Mouse (Mus musculus) intestine, postnatal 0 days (tissue): ENCODE measurements around the gene Tmc2. TPM values are rescaled to one million over a fixed set of nuclear protein-coding genes. Genes with fewer than 3 reads are reported as not detected.

ENCODE experiments used
- ATAC-seq: fragments of 200-750 bp; cut with Nextera tagmentation; 2 replicates; pipeline ENCODE4 v1.8.0; 2017; ENCODE audit warnings: mild to moderate bottlenecking, moderate TSS enrichment, moderate library complexity
- H3K27ac ChIP-seq: fragments of 300-500 bp; sonication (generic); 2 replicates; pipeline ENCODE4 v1.5.1; 2014; ENCODE audit warnings: mild to moderate bottlenecking, low read depth, low read length, moderate library complexity
- H3K27me3 ChIP-seq: fragments of 300-500 bp; sonication (generic); replicated peaks from 2 replicates; pipeline ENCODE4 v1.6.1; 2014; ENCODE audit warnings: low read length, mixed read lengths; ENCODE audit not compliant: control insufficient read depth, insufficient read depth
- H3K36me3 ChIP-seq: fragments of 300-500 bp; sonication (generic); 2 replicates; pipeline ENCODE4 v1.6.1; 2014; ENCODE audit warnings: mild to moderate bottlenecking, moderate library complexity; ENCODE audit not compliant: control insufficient read depth, insufficient read depth
- H3K4me1 ChIP-seq: fragments of 300-500 bp; sonication (generic); replicated peaks from 2 replicates; pipeline ENCODE4 v1.6.1; 2014; ENCODE audit warnings: antibody characterized with exemption, low read length, mixed read lengths; ENCODE audit not compliant: control insufficient read depth, insufficient read depth
- H3K4me2 ChIP-seq: fragments of 300-500 bp; sonication (generic); replicated peaks from 2 replicates; pipeline ENCODE4 v1.6.1; 2014; ENCODE audit warnings: low read depth, mild to moderate bottlenecking, moderate library complexity
- H3K4me3 ChIP-seq: fragments of 300-500 bp; sonication (generic); 2 replicates; pipeline ENCODE4 v1.5.1; 2014; ENCODE audit warnings: low read depth, low read length
- H3K9ac ChIP-seq: fragments of 300-500 bp; sonication (generic); 2 replicates; pipeline ENCODE4 v1.6.1; 2014; ENCODE audit warnings: mild to moderate bottlenecking, low read depth, low read length
- H3K9me3 ChIP-seq: fragments of 300-500 bp; sonication (generic); 2 replicates; pipeline ENCODE4 v1.6.1; 2016; ENCODE audit warnings: mixed run types; ENCODE audit not compliant: control insufficient read depth
- CTCF ChIP-seq: sonication (generic); IDR thresholded peaks from 2 replicates; pipeline ENCODE4 v1.5.1; 2016; ENCODE audit warnings: low read depth, mild to moderate bottlenecking, control low read depth, antibody characterized with exemption, moderate library complexity
- WGBS: fragments of 180-500 bp; shearing (Covaris S2); extraction: QIAGEN DNeasy Blood & Tissue Kit; methylation state at CpG from one replicate; pipeline ENCODE4 v1.1.7; 2014; 5-methylcytosine and 5-hydroxymethylcytosine counted together
- polyA plus RNA-seq: library from polyadenylated mRNA; unstranded; fragments of >200 nt; fragmentation: Nextera tagmentation; extraction: Ambion mirVana; gene quantifications from 2 replicates; pipeline ENCODE4 v1.2.1, GENCODE M21; 2015

Tmc2 gene
- polyA plus RNA-seq, 1 experiment from 2014 or later, result not detected

DNA sequence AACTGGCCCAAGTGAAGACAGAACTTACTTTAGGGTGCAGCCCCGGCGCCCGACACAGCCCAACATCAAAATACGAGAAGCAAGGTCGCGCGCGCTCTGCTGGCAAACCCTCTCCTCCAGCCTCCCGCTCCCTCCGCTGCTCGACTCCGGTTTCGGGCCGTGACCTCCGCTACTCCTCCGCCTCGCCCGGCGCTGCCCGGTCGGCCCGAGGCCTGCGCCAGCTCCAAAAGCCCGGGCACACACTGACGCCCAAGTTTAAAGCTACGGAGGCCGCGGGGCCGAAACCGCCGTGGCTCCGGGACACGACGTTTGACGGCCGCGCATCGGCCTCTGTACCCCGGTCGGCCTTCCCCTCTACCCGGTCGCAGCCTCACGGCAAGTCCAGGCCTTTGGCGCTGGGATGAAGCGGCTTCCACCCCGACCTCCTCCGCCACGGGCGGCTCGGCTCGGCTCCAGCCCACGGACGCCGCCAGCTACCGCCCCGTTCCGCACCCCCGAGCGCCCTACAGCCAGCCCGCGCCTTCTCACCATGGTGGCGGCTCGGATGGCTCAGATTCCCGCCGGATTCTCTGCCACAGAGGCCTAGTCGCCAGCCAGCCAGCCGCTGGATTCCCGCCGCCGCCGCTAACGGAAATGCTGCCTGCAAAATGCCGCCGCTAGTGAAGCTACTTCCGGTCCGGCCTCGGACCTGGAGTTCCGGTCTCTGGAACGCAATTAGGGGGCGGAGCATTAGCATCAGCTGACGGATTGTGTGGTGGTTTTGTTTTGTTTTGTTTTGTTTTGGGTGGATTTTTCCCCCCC is 16.1 kb upstream of the Tmc2 start, which contains the start of gene Snrpb:
Gene Snrpb (minus strand): TSS at position 698 of the 801 bp plus-strand sequence.
- H3K27ac ChIP-seq, result peak within 1 kb of the TSS; percentile 92
- ATAC-seq, result peak; percentile 92
- WGBS, result under 1% methylated on average over 81 of the region's 81 CpGs

DNA sequence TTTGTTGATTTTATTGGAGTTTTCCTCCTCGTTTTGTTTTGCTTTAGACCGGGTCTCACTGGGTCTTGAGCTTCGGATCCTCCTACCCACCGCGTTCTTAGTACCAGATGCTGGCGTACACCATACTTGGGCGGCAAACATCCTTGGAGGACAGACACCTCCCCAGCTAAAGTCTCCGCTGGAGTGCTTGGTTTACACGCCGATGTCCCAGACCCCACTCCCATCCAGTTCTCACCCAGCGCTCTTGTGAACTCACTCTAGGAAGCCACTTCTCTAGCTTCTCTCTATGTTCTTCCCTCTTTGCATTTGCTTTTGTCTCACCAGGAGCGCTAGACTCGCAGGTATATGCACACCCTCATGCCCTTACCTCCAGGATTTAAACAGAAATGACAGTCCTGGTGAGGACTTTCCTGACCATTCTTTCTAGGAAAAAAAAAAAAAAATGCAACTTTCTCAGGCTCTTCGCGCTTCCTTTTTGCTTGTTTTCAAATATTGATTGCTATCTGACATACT is 15.4 kb upstream of the Tmc2 start:
- peak overlapping the region; percentile 74 for H3K4me2 ChIP-seq
- peak overlapping the region; percentile 92 for H3K27ac ChIP-seq
- peak; percentile 72 for ATAC-seq
- H3K9me3 ChIP-seq, result no peaks in the 10 kb centered on the region
- H3K9ac ChIP-seq, result peak overlapping the region; percentile 99
- TF ChIP-seq CTCF, result 0 out of 2 replicates have a peak, but pooled peaks have one; percentile 17
- no peaks in the 10 kb centered on the region for H3K27me3 ChIP-seq
- H3K4me1 ChIP-seq, result no peaks in the 10 kb centered on the region
- peaks cover 12% of the 10 kb centered on the region for H3K36me3 ChIP-seq
- peak overlapping the region; percentile 84 for H3K4me3 ChIP-seq
- 3% methylated on average over 15 of the region's 15 CpGs for WGBS

More for the DNA sequence above, 16.1 kb upstream of the Tmc2 start, which contains the start of gene Snrpb:
- no peaks in the 10 kb centered on the region for H3K9me3 ChIP-seq
- peaks cover 18% of the 10 kb centered on the region for H3K36me3 ChIP-seq
- TF ChIP-seq CTCF, result no peak; the same call in 1 of the 2 replicates
- no peaks in the 10 kb centered on the region for H3K4me1 ChIP-seq
- H3K4me3 ChIP-seq, result peak within 1 kb of the TSS; percentile 84
- H3K27me3 ChIP-seq, result no peaks in the 10 kb centered on the region
- peak within 1 kb of the TSS; percentile 99 for H3K9ac ChIP-seq
- H3K4me2 ChIP-seq, result peak within 1 kb of the TSS; percentile 74

DNA sequence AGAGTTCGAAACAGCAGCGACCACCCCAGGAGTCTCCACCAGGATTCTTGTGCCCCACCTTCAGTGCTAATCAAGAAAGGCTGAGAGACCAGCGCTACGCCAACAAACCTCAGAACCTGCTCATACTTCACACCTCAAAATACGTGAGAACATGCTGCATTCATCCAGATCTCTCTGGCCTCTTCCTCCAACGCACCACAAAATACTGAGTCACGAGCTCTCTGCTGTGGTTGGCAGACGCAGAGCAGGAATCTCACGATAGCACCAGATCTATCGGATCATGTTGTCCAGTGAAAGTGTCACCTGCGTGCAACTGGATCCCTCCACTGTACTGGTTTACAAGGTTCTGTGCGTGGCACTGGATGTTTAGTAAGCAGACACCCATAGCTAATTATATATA is 6.6 kb upstream of the Tmc2 start:
- H3K4me3 ChIP-seq, result no peak overlapping the region
- TF ChIP-seq CTCF, result no peak
- no peaks in the 10 kb centered on the region for H3K9me3 ChIP-seq
- no peaks in the 10 kb centered on the region for H3K36me3 ChIP-seq
- no peak overlapping the region for H3K9ac ChIP-seq
- no peaks in the 10 kb centered on the region for H3K27me3 ChIP-seq
- H3K27ac ChIP-seq, result no peak overlapping the region
- no peak overlapping the region for H3K4me2 ChIP-seq
- H3K4me1 ChIP-seq, result no peaks in the 10 kb centered on the region
- WGBS, result 84% methylated on average over 12 of the region's 12 CpGs
- no peak for ATAC-seq

DNA sequence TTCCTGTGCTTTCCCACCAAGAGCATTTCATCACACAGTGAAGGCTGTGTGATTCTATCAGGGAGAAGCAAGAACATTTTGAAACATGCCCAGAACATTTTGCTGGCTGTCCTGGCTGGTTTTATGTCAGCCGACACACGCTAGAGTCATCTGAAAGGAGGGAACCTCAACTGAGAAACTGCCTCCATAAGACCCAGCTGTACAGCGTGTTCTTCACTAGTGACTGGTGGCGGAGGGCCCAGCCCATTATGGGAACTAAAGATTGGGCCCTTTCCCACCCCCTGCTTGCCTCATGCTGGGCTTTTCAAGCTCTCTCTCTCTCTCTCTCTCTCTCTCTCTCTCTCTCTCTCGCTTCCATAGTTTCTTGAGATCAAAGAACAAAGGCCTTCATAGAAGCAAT is 6.0 kb downstream of the Tmc2 start:
- no peak overlapping the region for H3K9ac ChIP-seq
- H3K27ac ChIP-seq, result no peak overlapping the region
- H3K4me2 ChIP-seq, result no peak overlapping the region
- WGBS, result 85% methylated on average over 5 of the region's 5 CpGs
- no peak for ATAC-seq
- no peaks in the 10 kb centered on the region; the same call in 1 of the 2 replicates for H3K27me3 ChIP-seq
- no peak for TF ChIP-seq CTCF
- no peaks in the 10 kb centered on the region for H3K4me1 ChIP-seq
- H3K36me3 ChIP-seq, result no peaks in the 10 kb centered on the region
- no peaks in the 10 kb centered on the region for H3K9me3 ChIP-seq
- H3K4me3 ChIP-seq, result no peak overlapping the region

DNA sequence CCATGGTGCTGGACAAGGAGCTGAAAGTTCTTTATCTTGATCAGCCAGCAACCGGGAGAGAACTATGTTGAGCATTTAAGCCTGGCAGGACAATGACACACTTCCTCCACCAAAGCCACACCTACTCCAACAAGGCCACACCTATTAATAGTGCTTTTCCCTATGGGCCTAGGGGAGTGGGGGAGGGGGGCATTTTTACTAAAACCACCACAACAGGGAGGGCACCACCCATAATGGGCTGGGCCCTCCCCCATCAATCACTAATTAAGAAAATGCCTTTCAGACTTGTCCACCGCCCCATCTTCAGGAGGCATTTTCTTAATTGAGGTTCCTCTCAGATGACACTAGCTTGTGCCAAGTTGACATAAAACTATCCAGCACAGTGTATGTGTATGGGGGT is 12.4 kb downstream of the Tmc2 start:
- TF ChIP-seq CTCF, result no peak
- ATAC-seq, result no peak
- no peaks in the 10 kb centered on the region for H3K36me3 ChIP-seq
- H3K4me2 ChIP-seq, result no peak overlapping the region
- no peak overlapping the region for H3K27ac ChIP-seq
- H3K9me3 ChIP-seq, result no peaks in the 10 kb centered on the region
- WGBS, result 60% methylated on average over 2 of the region's 2 CpGs
- H3K9ac ChIP-seq, result no peak overlapping the region
- H3K4me1 ChIP-seq, result no peaks in the 10 kb centered on the region
- H3K4me3 ChIP-seq, result no peak overlapping the region
- no peaks in the 10 kb centered on the region; the same call in 1 of the 2 replicates for H3K27me3 ChIP-seq

DNA sequence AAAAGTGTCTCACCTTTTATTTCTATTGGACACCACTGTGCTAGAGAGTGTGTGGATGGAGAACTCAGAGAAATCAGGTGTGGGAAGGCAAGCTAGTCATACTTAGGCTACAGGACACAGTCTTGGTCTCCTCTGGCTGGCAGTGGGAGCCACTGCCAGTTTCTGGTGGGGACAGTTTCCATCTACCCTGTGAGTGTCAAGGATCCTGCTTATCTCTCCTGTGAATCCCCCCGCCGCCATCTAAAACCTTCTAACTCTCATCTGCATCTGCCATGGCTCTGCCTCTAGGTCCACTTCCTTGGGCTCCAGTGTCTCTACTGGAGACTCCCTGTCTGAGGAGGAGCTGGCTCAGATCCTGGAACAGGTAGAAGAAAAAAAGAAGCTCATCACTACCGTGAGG is 13.0 kb downstream of the Tmc2 start:
- no peaks in the 10 kb centered on the region for H3K36me3 ChIP-seq
- H3K27ac ChIP-seq, result no peak overlapping the region
- no peak for TF ChIP-seq CTCF
- H3K4me1 ChIP-seq, result no peaks in the 10 kb centered on the region
- H3K27me3 ChIP-seq, result no peaks in the 10 kb centered on the region; the same call in 1 of the 2 replicates
- no peak overlapping the region for H3K4me3 ChIP-seq
- 84% methylated on average over 3 of the region's 3 CpGs for WGBS
- no peak overlapping the region for H3K9ac ChIP-seq
- H3K9me3 ChIP-seq, result no peaks in the 10 kb centered on the region
- no peak overlapping the region for H3K4me2 ChIP-seq
- ATAC-seq, result no peak
